Mouse (Mus musculus) left cerebral cortex, postnatal 36 days (tissue): ENCODE measurements at regions not wholly inside any gene's neighbourhood (a gene's known extent, or its start where the extent isn't known, plus 50 kb on each side); places are given as distances from the start of the nearest gene placed in this dataset.

Source experiments
- DNase-seq, 2 experiments: peaks; one replicate each; pipeline ENCODE4 v3.0.0; 2021 to 2022; ENCODE audit warnings: low spot score in 2 of 2, mixed read lengths in 1 of 2
- intact Hi-C: fragments of 180-260 bp; cut with DNase I; formaldehyde crosslinking; loops from one replicate; pipeline ENCODE4 v1.15.1; 2025

- no peak for DNase-seq
- intact Hi-C loops, result no loop called here
Observed at GRCm38 (mm10) chr3:130986101-130986500, 124.2 kb upstream of the Lef1 start.

DNA sequence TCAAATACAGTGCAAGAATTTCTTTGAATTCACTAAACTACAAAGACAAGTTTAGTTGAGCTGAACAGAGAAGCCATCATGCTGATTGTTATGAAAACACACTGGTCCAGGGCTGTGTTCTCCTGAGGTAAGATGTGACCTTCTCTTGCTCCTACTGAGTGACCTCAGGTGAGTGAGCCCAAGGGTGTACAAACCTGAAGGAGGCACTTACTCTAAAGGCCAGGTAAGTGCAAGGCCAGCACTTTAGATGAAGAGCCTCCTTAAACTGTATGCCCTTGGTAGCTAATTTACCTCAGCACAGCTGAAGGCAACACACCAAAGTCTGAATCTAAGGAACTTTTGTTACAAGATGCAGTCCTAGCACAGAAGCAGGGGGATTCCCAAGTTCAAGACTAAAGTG, 128.7 kb upstream of the Lef1 start:
- no peak for DNase-seq
- intact Hi-C loops, result no loop called here

GRCm38 (mm10) chr3:130978986-130979642, 131.2 kb upstream of the Lef1 start:
- intact Hi-C loops, result no loop called here
- DNase-seq, result no peak

- no peak for DNase-seq
- intact Hi-C loops, result no loop called here
Observed at GRCm38 (mm10) chr3:130977921-130978700, 132.2 kb upstream of the Lef1 start.

GRCm38 (mm10) chr3:130976206-130976605, 134.1 kb upstream of the Lef1 start:
- no peak for DNase-seq
- intact Hi-C loops, result no loop called here

DNA sequence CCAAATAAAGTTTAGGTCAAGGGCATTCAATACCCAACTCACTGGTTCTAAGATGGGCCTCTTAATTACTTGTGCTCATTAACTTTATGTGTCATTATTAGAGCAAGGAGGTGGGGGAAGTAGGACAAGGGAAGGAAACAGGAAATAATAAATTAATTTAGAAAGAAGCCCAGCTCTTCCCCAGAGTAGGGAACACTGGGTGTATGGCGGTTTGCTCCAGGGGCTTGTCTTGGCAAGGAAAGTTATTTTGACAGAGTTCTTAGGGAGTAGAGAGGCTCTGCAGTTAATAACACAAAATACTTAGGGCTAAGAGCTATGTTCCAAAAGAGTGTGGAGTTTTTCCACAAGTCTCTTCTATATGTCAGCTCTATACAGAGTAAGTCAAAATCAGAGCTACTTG, 135.0 kb upstream of the Lef1 start:
- no peak for DNase-seq
- intact Hi-C loops, result no loop called here

- intact Hi-C loops, result no loop called here
- no peak for DNase-seq
Observed at GRCm38 (mm10) chr3:130972126-130972525, 138.1 kb upstream of the Lef1 start.

GRCm38 (mm10) chr3:130965275-130965674, 145.0 kb upstream of the Lef1 start:
- intact Hi-C loops, result no loop called here
- DNase-seq, result no peak

DNA sequence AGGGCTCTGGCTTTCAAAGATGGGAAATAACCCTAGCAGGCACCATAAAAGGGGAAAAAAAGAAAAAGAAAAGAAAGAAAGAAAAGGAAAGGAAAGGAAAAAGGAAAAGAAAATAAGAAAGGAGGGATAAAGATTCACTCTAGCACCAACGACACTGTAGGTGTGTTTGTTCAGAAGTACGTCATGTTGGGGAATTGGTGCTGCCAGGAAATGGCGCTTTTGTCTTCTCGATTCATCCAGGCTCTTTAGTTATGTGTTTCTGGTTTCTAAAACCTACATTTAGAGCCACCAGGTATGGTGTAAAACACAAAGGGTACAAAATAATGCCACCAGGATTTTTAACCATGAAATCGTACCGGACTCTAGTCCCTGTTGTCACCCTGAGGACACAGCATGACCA, 146.2 kb upstream of the Lef1 start:
- intact Hi-C loops, result no loop called here
- no peak for DNase-seq

DNA sequence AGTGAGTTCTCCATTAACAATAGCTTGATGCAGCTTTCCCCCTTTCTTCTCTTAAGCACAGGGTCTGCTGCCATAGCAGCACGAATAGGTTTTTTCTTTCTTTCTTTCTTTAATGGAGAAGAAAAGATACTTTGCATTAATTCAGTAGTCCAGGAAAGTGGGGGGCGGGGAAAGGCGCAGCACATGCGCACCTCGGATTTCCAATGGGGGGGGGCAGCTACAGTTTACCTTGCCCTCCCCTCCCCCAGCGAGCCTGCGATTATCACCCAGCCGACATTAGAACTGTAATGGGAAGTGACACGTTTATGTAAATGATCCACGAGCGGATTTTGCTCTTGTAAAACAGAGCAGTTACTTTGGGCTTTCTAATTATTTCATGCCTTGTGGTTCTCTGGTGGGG, 146.6 kb upstream of the Lef1 start:
- no peak for DNase-seq
- intact Hi-C loops, result no loop called here

GRCm38 (mm10) chr3:130962701-130963472, 147.4 kb upstream of the Lef1 start:
- DNase-seq, result no peak
- intact Hi-C loops, result no loop called here

- no peak for DNase-seq
- intact Hi-C loops, result no loop called here
Observed at GRCm38 (mm10) chr3:130962151-130962633, 148.1 kb upstream of the Lef1 start.

DNA sequence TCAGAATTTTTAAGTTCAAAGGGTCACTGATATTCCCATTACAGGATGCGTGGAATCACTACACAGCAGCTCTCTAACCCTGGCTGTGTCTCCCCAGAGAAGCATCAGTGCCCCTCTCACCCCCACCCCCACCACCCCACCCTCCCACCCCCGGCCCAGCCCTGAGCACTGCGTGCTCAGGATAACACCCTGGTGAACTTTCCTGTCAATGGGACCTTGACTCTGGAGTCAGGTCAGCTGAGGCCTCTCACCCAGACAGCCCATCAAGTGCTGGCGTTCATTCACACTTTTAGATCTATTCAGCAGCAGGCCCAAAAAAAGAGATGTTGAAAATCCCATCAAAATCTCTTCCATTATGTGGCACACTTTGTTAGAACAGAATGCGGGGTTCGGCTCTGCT, 148.6 kb upstream of the Lef1 start:
- intact Hi-C loops, result no loop called here
- DNase-seq, result no peak

DNA sequence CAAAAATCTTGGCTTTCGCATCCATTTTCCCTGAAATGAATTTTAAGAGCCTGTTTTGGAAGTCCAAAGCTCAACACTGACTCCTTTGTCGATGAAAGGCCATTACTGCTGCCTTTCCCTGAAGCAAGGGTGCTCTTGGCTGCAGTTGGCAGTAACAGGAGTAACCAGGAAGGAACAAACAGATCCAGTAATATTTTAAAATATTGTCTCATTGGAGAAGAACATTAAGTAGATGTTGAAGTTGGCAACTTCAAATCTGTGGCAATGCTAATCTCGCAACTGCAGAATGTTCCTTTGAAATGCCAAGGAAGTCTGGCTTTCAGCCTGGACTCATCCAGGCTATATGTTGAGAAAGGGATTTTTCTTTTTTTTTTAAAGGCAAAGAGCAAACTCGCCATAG, 154.3 kb upstream of the Lef1 start:
- no peak for DNase-seq
- intact Hi-C loops, result no loop called here

- intact Hi-C loops, result no loop called here
- DNase-seq, result no peak
Observed at GRCm38 (mm10) chr3:130951381-130951780, 158.9 kb upstream of the Lef1 start.

DNA sequence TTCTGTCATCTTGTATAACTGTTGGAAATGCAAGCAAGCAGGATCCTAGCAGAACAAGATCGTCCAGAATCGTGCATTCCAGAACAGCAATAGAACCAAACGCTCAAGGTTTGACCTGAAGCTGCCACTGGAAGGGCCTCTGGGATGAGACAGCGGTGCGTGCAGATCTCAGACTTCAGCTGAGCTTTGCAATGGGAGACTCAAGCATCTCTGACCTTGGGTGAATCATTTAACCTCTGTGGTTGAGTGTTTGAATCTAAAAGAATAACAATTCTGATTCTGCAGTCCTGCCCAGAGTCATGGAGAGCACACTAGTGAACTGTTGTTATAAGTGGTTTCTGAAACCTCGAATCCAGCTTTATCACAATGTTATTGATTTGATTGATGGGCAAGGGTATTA, 159.4 kb upstream of the Lef1 start:
- no peak for DNase-seq
- intact Hi-C loops, result no loop called here

GRCm38 (mm10) chr3:130947880-130948279, 162.4 kb upstream of the Lef1 start:
- intact Hi-C loops, result loop anchor here (10.0 kb wide), 1 partner anchor 167 kb away; the partner anchor contains the start of gene Lef1
- DNase-seq, result no peak

DNA sequence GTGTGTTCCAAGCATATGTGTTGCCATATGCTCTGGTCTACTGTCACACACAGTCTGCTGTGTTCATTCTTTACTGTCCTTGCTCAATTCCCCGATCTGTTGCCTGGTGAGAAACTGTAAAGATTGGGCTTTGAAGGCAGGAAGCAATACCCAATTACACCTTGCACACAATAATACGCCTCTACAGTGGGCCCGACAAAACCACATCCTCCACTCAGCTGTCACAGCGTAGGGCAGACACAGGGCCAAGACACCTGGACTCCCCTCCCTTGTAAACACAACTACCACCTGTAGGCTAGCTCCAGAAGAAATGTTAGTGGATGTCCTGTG, 163.0 kb upstream of the Lef1 start:
- DNase-seq, result no peak
- intact Hi-C loops, result loop anchor here (10.0 kb wide), 1 partner anchor 168 kb away; the partner anchor contains the start of gene Lef1

DNA sequence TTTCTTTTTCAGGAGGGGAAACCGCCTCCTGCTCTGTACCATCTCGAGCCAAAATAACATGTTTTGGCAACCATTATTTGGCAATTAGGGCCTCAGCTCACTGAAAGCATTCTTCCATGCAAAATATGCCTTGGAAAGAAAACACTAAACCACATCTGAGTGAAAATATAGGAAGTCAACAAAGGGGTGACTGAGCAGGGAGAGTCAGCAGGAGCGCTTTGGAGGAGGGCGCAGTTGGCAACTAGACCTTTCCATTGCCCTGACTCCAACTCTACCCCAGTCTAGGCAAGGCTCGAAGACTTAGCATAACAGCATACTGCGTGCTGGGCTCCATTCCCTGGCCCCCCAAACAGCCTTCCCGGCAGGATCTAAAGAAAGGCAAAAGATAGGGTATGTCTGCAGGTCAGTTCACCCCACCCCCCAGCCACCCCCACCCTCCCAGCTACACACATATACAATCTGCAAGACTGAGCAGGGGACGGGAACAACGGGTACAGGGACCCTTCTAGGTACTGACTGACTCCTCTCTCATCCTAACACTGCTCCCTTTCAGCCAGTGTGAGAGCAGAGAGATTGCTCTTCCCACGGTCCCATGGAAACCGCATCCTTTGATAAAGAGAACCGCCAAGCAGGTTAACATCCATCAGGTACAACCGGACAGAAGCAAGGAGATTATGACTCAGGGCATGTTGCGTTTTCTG, 163.5 kb upstream of the Lef1 start:
- DNase-seq, result no peak
- intact Hi-C loops, result loop anchor here (10.0 kb wide), 1 partner anchor 168 kb away; the partner anchor contains the start of gene Lef1
